Mouse (Mus musculus): Measurements from ENCODE around the gene Mmp14. TPM values are rescaled to one million over a fixed set of nuclear protein-coding genes. Genes with fewer than 3 reads are reported as not detected.

Gene Mmp14
- total RNA-seq, 4 experiments from 2014 or later = 2.8 to 6.3 (median 3.7) TPM

DNA sequence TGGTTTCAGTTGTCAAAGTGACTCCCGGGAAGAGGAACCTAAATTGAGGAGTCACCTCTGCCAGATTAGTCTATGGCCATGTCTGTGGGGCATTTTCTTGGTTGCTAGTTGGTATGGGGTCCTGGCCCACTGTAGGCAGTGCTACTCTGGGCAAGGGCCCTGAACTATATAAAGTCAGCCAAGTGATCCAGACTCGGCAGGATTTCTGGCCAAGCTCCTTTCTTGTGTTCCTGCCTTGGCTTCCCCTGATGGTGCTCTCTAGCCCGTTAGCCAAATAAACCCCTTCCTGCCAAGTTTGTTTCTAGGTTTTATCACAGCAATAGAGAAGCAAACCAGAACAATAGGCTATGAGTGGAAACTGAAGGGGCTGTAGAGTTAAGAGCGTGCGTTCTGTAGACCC, 43.3 kb downstream of the Mmp14 start:
- DNase-seq (ENCODE audit: low spot score in 2 of 2) = no peak

GRCm38 (mm10) chr14:54475941-54476844, 44.8 kb downstream of the Mmp14 start, which contains the start of gene Rem2:
Gene Rem2 (plus strand): TSS chr14:54476100.
- DNase-seq (ENCODE audit: low spot score in 2 of 2) = no peak

GRCm38 (mm10) chr14:54477172-54477909, 45.9 kb downstream of the Mmp14 start:
- no peak for DNase-seq (ENCODE audit: low spot score in 2 of 2)

GRCm38 (mm10) chr14:54479451-54479920, 48.1 kb downstream of the Mmp14 start:
- no peak for DNase-seq (ENCODE audit: low spot score in 2 of 2)

- DNase-seq (ENCODE audit: low spot score in 2 of 2) = no peak
Measured at GRCm38 (mm10) chr14:54480673-54481072, 49.3 kb downstream of the Mmp14 start.

- no peak for DNase-seq (ENCODE audit: low spot score in 2 of 2)
Measured at GRCm38 (mm10) chr14:54481402-54481801, 50.0 kb downstream of the Mmp14 start.

- no peak for DNase-seq (ENCODE audit: low spot score in 2 of 2)
Measured at GRCm38 (mm10) chr14:54482498-54482897, 51.1 kb downstream of the Mmp14 start.

GRCm38 (mm10) chr14:54485899-54486298, 54.5 kb downstream of the Mmp14 start:
- no peak for DNase-seq (ENCODE audit: low spot score in 2 of 2)

DNA sequence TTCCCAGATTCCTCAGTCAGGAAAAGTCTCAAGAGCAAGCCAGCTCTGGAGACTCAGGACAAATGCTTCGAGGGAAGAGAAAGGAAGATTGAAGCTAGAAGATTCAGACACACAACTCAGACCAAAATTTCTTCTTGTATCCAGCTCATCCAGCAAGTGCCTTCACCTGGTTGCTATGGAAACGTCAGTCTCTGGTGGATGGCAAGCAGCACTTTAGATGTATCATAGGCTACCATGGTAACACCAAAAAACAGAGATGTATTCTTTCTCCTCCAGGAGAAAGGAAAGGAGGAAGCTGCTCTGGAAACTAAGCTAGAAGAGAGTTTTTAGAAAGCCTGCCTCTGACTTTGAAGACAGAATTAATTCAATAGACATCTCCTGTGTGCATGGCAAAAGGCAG, 56.3 kb downstream of the Mmp14 start:
- no peak for DNase-seq (ENCODE audit: low spot score in 2 of 2)

- DNase-seq (ENCODE audit: low spot score in 2 of 2) = no peak
Measured at GRCm38 (mm10) chr14:54488350-54488749, 56.9 kb downstream of the Mmp14 start.

DNA sequence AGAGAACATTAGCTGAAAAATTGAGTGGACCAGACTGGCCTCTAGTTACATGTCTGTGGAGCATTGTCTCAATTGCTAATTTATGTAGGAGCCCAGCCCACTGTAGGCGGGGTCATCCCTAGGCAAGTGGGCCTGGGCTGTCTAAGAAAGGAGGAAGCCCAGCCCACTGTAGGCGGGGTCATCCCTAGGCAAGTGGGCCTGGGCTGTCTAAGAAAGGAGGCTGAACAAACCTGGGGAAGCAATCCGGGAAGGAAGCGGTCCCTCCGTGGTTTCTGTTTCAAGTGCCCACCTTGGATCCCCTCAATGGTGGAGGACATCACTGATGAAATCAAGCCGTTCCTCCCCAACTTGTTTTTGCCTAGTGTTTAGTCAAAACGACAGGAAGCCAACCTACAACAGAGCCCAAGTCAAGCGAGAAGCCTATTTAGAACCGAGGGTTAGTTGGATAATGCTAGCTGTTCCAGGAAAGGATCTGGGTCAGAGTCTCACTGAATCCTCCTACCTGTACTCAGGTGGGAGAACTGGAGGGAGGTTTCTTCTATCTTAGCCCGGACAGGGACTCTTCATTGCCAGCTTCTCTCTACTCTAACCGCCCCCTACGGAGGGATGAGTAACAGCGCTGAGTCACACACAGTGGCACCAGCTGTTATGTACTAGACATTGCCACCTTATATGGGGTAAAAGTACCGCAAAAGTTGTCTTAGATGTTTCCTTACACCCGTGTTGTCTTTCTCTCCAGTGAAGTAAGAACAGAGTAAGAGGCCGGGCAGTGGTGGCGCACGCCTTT, 61.1 kb downstream of the Mmp14 start:
- no peak for DNase-seq (ENCODE audit: low spot score in 2 of 2)

GRCm38 (mm10) chr14:54493236-54493635, 61.8 kb downstream of the Mmp14 start:
- no peak for DNase-seq (ENCODE audit: low spot score in 2 of 2)

DNA sequence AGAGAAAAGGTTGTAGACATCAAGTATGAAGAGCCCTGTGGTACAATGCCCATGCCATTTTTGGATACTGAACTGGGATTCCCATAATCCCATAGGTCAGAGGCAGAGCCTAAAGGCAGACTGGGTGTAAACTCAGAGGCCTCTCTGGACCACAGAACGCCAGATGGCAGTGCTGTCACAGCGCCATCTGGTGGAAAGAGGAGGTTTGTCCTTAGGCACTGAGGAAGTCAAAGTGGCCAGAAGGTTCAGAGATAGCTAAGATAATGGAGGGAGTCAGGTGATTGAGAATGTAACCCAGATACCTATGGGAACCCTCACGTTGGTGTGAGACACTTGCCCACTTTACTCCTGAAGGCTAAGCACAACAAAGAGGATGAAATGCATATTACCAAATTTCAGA, 62.8 kb downstream of the Mmp14 start:
- peak in 1 of 2 experiments; percentile 30 for DNase-seq (ENCODE audit: low spot score in 2 of 2)

Other genes with a start within 250 kb of the Mmp14 start
- 10 to 100 TPM; 66.1 to 73.7 (median 72.3) TPM for gene Dad1, start 177.5 kb upstream of the Mmp14 start, total RNA-seq (2022)
- gene Abhd4, start 177.4 kb upstream of the Mmp14 start, total RNA-seq (2022) = 10 to 100 TPM; 16.0 to 21.9 (median 19.6) TPM
- gene Olfr49, start 146.7 kb upstream of the Mmp14 start, total RNA-seq (2022) = not detected
- gene Oxa1l, start 70.8 kb upstream of the Mmp14 start, total RNA-seq (2022) = 10 to 100 TPM; 39.6 to 46.8 (median 44.1) TPM
- 1 to 10 TPM in 2 of 4 experiments, under 1 TPM in 2; 0.46 to 1.9 (median 0.89) TPM for gene Slc7a7, start 13.8 kb upstream of the Mmp14 start, total RNA-seq (2022)
- gene Mrpl52, start 4.7 kb upstream of the Mmp14 start, total RNA-seq (2022) = 100 to 1,000 TPM; 104 to 126 (median 117) TPM
- 10 to 100 TPM; 23.5 to 34.0 (median 29.5) TPM for gene Lrp10, start 32.5 kb downstream of the Mmp14 start, total RNA-seq (2022)
- gene Rem2, start 44.5 kb downstream of the Mmp14 start, total RNA-seq (2022) = not detected
- 10 to 100 TPM; 31.0 to 35.9 (median 32.5) TPM for gene Prmt5, start 85.9 kb downstream of the Mmp14 start, total RNA-seq (2022)
- 1 to 10 TPM; 1.6 to 3.5 (median 3.1) TPM for gene Haus4, start 123.0 kb downstream of the Mmp14 start, total RNA-seq (2022)
- 1 to 10 TPM in 2 of 4 experiments, under 1 TPM in 2; 0.87 to 1.8 (median 1.3) TPM for gene Ajuba, start 145.9 kb downstream of the Mmp14 start, total RNA-seq (2022)
- gene 4931414P19Rik, start 174.4 kb downstream of the Mmp14 start, total RNA-seq (2022) = 1 to 10 TPM; 2.0 to 2.8 (median 2.6) TPM
- gene Psmb5, start 186.4 kb downstream of the Mmp14 start, total RNA-seq (2022) = 100 to 1,000 TPM; 183 to 192 (median 187) TPM
- not detected for gene Psmb11, start 189.8 kb downstream of the Mmp14 start, total RNA-seq (2022)
- not detected for gene Gm17606, start 209.3 kb downstream of the Mmp14 start, total RNA-seq (2022)
- under 1 TPM in 2 of 4 experiments, not detected in 2; 0.08 to 0.12 TPM for gene Cdh24, start 209.8 kb downstream of the Mmp14 start, total RNA-seq (2022)